Mouse (Mus musculus) heart, embryonic 10.5 days (tissue): ENCODE data around the gene Gsg1l. TPM values are rescaled to one million over a fixed set of nuclear protein-coding genes. Genes with fewer than 3 reads are reported as not detected.

Experiments
- DNase-seq: peaks from one replicate; pipeline ENCODE4 v3.0.0-alpha.2; 2017; ENCODE audit warnings: low spot score
- H3K27ac ChIP-seq: fragments of 300-500 bp; sonication (generic); 2 replicates; pipeline ENCODE4 v1.5.1; 2016; ENCODE audit warnings: mild to moderate bottlenecking
- H3K27me3 ChIP-seq: fragments of 300-500 bp; sonication (generic); 2 replicates; pipeline ENCODE4 v1.6.1; 2016; ENCODE audit warnings: mild to moderate bottlenecking; ENCODE audit not compliant: poor library complexity, insufficient read depth, severe bottlenecking
- H3K36me3 ChIP-seq: fragments of 300-500 bp; sonication (generic); 2 replicates; pipeline ENCODE4 v1.6.1; 2016; ENCODE audit warnings: mild to moderate bottlenecking, moderate library complexity
- H3K4me1 ChIP-seq: fragments of 300-500 bp; sonication (generic); 2 replicates; pipeline ENCODE4 v1.6.1; 2016; ENCODE audit warnings: mild to moderate bottlenecking
- H3K4me3 ChIP-seq: fragments of 300-500 bp; sonication (generic); 2 replicates; pipeline ENCODE4 v1.5.1; 2016; ENCODE audit warnings: mild to moderate bottlenecking, moderate library complexity
- H3K9me3 ChIP-seq: fragments of 300-500 bp; sonication (generic); 2 replicates; pipeline ENCODE4 v1.6.1; 2016; ENCODE audit warnings: mild to moderate bottlenecking, moderate library complexity
- WGBS: fragments of 180-500 bp; shearing (Covaris S2); methylation state at CpG from one replicate; pipeline ENCODE4 v1.1.7; 2016; 5-methylcytosine and 5-hydroxymethylcytosine counted together
- polyA plus RNA-seq: library from polyadenylated mRNA; unstranded; fragments of >200 nt; fragmentation: Nextera tagmentation; extraction: Ambion mirVana; gene quantifications from 2 replicates; pipeline ENCODE4 v1.2.1, GENCODE M21; 2016

Gene Gsg1l
- polyA plus RNA-seq, 1 experiment from 2014 or later = 3.1 TPM

DNA sequence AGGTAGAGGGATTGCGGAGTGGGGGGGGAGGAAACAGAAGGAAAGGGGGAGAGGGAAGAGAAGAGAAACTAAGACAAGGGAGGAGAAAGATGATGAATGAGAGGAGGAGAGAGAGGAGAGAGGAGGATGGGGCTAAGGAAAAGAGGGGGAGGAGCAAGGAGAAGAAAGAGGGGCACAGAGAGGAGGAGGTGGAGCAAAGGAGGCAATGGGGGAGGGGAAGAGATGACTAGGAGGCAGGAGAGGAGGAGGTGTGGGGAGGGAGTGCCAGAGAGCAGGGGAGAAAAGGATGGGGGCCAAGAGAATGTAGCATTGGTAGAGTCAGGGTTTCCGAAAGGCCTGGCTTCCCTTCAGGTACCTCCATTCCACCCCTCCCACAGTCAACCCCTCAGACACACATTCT, 147.9 kb downstream of the Gsg1l start:
- WGBS = 30% methylated on average over 2 of the region's 2 CpGs
- peaks cover 7% of the 10 kb centered on the region; the same call in 1 of the 2 replicates for H3K27me3 ChIP-seq
- peaks cover 55% of the 10 kb centered on the region for H3K4me1 ChIP-seq
- H3K4me3 ChIP-seq = peak overlapping the region; percentile 37; the same call in 1 of the 2 replicates
- DNase-seq = no peak
- no peaks in the 10 kb centered on the region for H3K36me3 ChIP-seq
- no peaks in the 10 kb centered on the region for H3K9me3 ChIP-seq
- H3K27ac ChIP-seq = peak overlapping the region; percentile 80

DNA sequence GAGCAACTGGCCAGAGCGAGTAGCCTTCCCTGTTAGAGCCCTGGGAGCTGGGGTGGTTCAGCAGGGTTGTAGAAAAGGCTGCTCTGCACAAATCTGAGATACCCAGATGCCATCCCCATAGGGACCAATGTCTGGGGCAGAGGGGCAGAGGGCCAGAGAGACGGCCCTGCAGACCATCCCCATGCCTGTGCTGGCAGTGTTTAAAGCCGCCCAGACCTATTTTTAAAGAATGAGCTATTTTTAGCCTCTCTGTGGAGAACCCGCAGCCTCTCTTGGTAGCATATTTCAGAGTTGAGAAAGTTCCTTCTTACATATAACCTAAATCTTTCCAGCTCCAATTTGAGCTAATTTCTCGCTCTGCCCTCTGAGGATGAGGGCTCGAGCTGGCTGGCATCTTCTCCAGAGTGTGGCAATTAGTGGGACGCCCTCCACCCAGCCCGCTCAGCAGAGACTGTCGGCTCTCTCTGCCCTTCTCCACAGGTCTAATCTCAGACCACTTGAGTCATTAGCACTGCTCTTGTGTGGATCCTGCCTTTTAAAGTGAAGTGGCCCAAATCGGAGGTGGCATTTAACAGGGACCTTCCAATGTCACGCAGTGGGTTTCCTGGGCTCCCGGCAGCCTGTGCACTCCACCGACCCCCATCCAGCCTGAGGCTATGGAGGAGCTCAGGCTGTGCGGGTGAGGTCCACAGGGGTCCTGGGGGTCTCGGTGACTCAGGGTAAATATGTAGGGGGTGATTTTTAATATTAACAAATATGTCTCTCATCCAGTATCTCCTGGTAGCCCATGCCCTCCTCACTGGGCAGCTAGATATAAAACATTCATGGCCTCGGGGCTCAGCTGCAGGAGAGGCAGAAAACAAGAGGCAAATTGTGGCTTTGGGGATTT, 148.6 kb downstream of the Gsg1l start:
- Histone ChIP-seq H3K36me3 (no peaks in the 10 kb centered on the region), H3K9me3 (no peaks in the 10 kb centered on the region), H3K4me3 (peak overlapping the region; percentile 37), H3K27me3 (peaks cover 7% of the 10 kb centered on the region; the same call in 1 of the 2 replicates), H3K4me1 (peaks cover 55% of the 10 kb centered on the region), H3K27ac (peak overlapping the region; percentile 80)
- 16% methylated on average over 16 of the region's 16 CpGs for WGBS
- DNase-seq = no peak

DNA sequence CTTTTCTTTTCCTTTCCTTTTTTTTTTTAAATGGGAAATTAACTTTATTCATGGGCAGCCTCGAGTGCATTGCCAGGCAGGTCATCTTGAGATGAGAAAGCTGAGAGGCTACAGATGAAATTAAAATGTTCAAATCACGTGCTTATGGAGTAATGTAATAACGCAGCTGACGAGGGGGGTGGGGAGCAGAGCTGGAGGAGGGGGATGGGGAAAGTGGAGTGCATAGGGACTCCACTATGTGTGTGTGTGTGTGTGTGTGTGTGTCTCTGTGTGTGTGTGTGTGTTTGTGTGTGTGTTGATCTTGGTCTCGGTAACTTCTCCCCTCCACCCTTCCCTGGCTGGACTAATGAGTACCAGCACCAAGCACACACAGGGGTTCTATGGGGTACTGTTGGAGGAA, 150.6 kb downstream of the Gsg1l start:
- Histone ChIP-seq H3K4me3 (no peak overlapping the region), H3K27ac (peak overlapping the region; percentile 80; the same call in 1 of the 2 replicates), H3K36me3 (no peaks in the 10 kb centered on the region), H3K27me3 (peaks cover 7% of the 10 kb centered on the region; the same call in 1 of the 2 replicates), H3K9me3 (no peaks in the 10 kb centered on the region), H3K4me1 (peaks cover 44% of the 10 kb centered on the region)
- no peak for DNase-seq
- 78% methylated on average over 5 of the region's 5 CpGs for WGBS

DNA sequence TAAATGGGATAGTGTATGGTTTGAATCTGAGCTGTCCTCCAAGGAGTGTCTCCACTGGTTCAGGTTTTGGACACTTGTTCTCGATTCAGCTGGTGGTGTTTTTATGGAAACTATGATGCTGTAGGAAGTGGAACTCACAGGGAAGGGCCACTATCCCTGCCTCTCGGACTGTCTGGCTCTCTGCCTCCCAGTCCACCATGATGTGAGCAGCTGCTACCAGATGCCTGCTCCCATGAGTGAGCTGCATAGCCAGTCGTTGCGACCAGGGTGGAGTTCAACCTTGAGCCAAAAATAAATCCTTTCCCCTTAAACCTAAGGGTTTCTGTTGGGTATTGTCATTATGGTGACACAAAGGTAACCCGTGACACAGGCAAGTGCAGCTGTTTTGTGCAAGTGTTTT, 158.2 kb downstream of the Gsg1l start:
- no peak overlapping the region for H3K27ac ChIP-seq
- H3K9me3 ChIP-seq = no peaks in the 10 kb centered on the region
- peaks cover 23% of the 10 kb centered on the region for H3K4me1 ChIP-seq
- no peak for DNase-seq
- 76% methylated on average over 5 of the region's 5 CpGs for WGBS
- H3K36me3 ChIP-seq = no peaks in the 10 kb centered on the region; the same call in 1 of the 2 replicates
- no peaks in the 10 kb centered on the region for H3K27me3 ChIP-seq
- no peak overlapping the region for H3K4me3 ChIP-seq

DNA sequence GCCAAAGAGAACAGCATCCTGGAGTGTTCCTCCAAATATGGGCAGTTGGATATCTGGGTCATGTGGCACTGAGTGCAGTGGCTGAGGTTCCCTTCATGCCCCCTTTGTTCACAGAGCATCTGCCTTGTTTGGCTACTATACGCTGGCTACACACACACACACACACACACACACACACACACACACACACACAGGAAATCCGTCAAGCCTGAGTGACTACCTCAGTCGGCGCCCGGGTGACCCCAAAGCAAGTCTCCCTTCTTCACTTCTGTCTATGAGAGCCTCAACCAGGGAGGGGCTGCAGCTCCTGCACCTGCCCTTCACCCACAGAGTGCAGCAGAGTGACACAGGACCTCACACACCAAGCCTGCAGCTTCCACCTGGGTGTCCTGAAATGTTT, 161.4 kb downstream of the Gsg1l start:
- no peaks in the 10 kb centered on the region; the same call in 1 of the 2 replicates for H3K36me3 ChIP-seq
- DNase-seq = no peak
- WGBS = 77% methylated on average over 5 of the region's 5 CpGs

DNA sequence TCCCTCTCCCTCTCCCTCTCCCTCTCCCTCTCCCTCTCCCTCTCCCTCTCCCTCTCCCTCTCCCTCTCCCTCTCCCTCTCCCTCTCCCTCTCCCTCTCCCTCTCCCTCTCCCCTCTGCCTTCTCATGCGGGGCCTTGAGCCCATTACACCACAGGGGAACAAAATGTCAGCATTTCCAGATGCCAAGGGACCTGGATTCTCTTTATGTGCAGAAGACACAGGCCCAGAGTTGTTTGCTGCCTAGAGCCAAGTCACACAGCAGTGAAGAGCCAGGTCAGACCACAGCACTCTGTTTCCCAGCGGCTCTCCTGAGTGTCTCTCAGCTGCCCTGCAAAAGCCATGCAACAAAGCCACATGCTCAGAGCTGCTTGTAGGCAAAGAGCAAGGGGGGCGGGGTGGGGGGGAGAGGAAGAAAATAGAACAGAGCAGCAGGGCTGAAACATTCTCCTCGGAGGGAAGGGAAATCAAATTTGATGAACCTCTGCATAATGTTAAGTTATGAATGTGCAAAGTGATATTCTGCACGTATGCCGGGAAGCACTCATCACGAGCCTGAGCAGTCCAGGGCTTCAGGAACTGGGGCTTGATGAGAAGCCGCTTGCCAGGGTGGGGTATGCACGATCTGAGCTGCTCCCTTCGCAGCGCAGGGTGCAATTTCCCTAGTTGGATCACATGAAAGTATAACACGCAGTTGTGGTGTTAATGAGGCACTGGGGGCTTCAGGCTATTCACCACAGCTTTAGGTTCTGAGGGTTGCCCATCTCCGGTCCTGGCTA, 181.6 kb downstream of the Gsg1l start:
- H3K4me1 ChIP-seq = peaks cover 26% of the 10 kb centered on the region
- H3K4me3 ChIP-seq = 0 out of 2 replicates have a peak overlapping the region, but pooled peaks have one; percentile 3
- H3K27ac ChIP-seq = peak overlapping the region; percentile 0; the same call in 1 of the 2 replicates
- no peaks in the 10 kb centered on the region for H3K27me3 ChIP-seq
- no peaks in the 10 kb centered on the region for H3K9me3 ChIP-seq
- 57% methylated on average over 13 of the region's 13 CpGs for WGBS
- no peak for DNase-seq
- no peaks in the 10 kb centered on the region for H3K36me3 ChIP-seq

More for the DNA sequence above, 161.4 kb downstream of the Gsg1l start:
- H3K4me3 ChIP-seq = no peak overlapping the region
- peaks cover 28% of the 10 kb centered on the region for H3K4me1 ChIP-seq
- no peaks in the 10 kb centered on the region; the same call in 1 of the 2 replicates for H3K9me3 ChIP-seq
- no peaks in the 10 kb centered on the region for H3K27me3 ChIP-seq
- H3K27ac ChIP-seq = peak overlapping the region; percentile 37; the same call in 1 of the 2 replicates

DNA sequence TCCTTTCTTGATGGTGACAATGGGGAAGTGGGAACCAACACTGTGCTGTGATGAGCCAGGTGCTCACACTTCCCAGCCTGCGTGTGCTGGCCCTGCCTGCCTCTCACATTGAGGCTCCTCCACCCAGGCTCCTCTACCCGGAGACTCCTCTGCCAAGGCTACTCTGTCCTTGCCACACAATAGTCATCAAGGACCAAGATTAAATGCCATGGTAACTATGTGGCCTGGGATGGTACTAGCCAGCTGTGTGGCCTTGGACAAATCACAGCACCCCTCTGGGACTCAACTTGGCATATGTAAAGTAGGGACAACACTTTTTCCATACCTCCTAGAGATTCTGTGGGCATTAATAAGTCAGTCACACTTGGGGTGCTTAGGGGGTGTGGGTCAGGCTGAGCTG, 182.3 kb downstream of the Gsg1l start:
- no peaks in the 10 kb centered on the region for H3K36me3 ChIP-seq
- 0 out of 2 replicates have a peak overlapping the region, but pooled peaks have one; percentile 0 for H3K27ac ChIP-seq
- H3K27me3 ChIP-seq = no peaks in the 10 kb centered on the region
- no peak overlapping the region for H3K4me3 ChIP-seq
- 68% methylated on average over 2 of the region's 2 CpGs for WGBS
- H3K9me3 ChIP-seq = no peaks in the 10 kb centered on the region
- peaks cover 26% of the 10 kb centered on the region for H3K4me1 ChIP-seq
- no peak for DNase-seq

DNA sequence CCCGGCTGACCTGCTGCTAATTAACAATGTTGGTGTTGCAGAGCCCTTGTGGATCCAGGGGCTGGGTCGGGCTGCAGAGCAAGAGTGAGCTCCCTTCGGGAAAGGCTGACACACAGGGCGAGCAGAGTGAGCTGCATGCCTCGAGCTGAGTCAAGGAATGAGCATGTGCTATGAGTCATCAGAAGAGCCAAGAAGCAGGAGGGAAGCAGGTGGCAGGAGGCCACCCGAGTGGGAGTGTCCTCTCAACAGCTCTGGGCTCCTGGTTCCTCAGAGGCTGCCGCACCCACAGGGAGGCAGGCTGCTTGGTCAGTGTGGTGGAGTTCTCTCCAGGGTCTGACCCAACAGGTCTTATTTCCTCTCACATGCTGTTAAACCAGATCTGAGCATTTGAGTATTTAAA, 183.2 kb downstream of the Gsg1l start:
- H3K27me3 ChIP-seq = no peaks in the 10 kb centered on the region
- 0 out of 2 replicates have a peak overlapping the region, but pooled peaks have one; percentile 29 for H3K27ac ChIP-seq
- H3K9me3 ChIP-seq = no peaks in the 10 kb centered on the region
- peaks cover 26% of the 10 kb centered on the region for H3K4me1 ChIP-seq
- no peaks in the 10 kb centered on the region for H3K36me3 ChIP-seq
- DNase-seq = no peak
- no peak overlapping the region for H3K4me3 ChIP-seq
- WGBS = 25% methylated on average over 7 of the region's 7 CpGs

DNA sequence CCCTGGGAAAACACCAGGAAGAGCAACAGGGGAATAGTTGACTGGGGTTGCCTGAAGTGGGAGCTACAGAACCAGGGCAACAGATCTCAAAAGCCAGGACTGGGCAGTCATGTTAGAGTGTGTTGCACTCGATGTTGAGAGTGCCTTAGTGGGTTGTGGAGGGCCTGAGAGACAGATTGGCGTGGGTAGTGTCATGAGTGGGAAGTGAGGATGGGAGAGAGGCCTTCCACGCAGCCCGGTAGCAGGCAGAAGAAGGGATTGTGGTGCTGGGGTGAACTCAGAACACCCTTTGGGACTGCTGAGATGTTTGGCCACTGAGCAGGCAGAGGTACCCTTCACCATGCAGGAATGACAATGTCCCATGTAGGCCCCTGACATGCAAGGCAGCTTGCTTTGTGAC, 185.2 kb downstream of the Gsg1l start:
- H3K27ac ChIP-seq = peak overlapping the region; percentile 19; the same call in 1 of the 2 replicates
- 79% methylated on average over 4 of the region's 4 CpGs for WGBS
- no peak for DNase-seq
- H3K4me1 ChIP-seq = peaks cover 26% of the 10 kb centered on the region
- H3K36me3 ChIP-seq = no peaks in the 10 kb centered on the region
- H3K27me3 ChIP-seq = no peaks in the 10 kb centered on the region
- H3K9me3 ChIP-seq = no peaks in the 10 kb centered on the region
- no peak overlapping the region for H3K4me3 ChIP-seq

DNA sequence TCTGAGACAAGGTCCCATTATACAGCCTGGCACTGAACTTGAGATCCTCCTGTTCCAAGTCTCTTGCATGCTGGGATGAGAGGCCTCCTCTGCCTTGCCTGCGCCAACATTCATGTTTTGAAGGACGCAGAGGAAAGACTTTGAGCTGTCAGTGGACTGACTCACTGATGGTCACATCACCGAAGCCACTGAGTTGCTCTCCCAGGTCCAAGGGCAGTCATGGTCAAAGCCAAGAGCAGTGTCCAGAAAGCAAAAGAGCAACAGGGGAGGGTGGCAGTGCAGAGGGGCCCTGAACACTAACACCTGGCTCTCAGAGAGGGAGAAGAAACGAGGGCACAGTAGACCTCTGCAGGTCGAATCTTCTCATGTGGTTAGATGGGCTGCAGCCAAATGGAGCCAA, 188.6 kb downstream of the Gsg1l start:
- Histone ChIP-seq H3K36me3 (no peaks in the 10 kb centered on the region), H3K27ac (no peak overlapping the region), H3K4me3 (no peak overlapping the region), H3K9me3 (no peaks in the 10 kb centered on the region), H3K4me1 (peaks cover 4% of the 10 kb centered on the region; the same call in 1 of the 2 replicates), H3K27me3 (no peaks in the 10 kb centered on the region)
- no peak for DNase-seq
- 89% methylated on average over 5 of the region's 5 CpGs for WGBS

DNA sequence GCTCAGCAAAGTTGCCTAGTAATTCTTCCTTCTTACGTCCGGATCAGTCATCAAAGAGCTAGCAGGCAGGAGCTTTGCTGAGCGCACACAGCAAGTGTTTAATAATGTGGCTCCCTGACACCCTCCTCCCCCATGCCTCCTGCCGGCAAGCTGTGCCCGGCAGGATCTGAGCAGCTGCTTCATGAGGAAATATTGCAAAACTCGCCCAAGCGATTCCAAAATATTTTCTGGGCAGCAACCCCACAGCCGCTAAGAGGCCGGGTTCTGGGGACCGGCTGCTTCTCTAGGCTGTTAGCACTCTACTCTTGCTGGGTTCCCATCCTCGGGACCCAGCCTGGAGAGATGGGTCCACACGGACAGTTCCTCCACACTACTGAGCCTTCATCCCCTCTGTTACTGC, 193.8 kb downstream of the Gsg1l start:
- DNase-seq = no peak
- 69% methylated on average over 12 of the region's 12 CpGs for WGBS
- peaks cover 35% of the 10 kb centered on the region for H3K4me1 ChIP-seq
- no peak overlapping the region for H3K27ac ChIP-seq
- H3K27me3 ChIP-seq = no peaks in the 10 kb centered on the region
- H3K36me3 ChIP-seq = no peaks in the 10 kb centered on the region
- H3K4me3 ChIP-seq = no peak overlapping the region
- H3K9me3 ChIP-seq = no peaks in the 10 kb centered on the region

DNA sequence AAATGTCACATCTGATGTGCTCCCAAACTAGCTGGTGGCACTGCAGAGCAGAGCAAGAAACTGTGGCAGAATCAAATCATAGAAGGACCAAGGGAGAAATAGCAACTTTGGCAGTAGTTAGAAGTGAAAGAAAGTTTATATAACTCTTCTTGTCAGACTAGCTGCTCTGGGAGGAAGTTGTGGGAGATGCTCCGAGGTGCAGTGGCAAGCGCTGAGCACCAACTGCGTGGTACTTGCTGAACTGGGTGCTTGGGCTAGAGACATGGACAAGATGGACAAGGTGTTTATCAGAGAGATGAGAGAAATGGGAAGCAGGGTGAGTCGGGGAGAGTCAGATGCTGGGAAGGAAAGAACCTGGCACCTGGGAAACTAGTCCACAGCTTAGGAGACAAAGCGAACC, 194.4 kb downstream of the Gsg1l start:
- 87% methylated on average over 5 of the region's 5 CpGs for WGBS
- peaks cover 36% of the 10 kb centered on the region for H3K4me1 ChIP-seq
- DNase-seq = no peak
- H3K27me3 ChIP-seq = no peaks in the 10 kb centered on the region
- no peak overlapping the region for H3K4me3 ChIP-seq
- H3K36me3 ChIP-seq = no peaks in the 10 kb centered on the region
- H3K9me3 ChIP-seq = no peaks in the 10 kb centered on the region
- no peak overlapping the region for H3K27ac ChIP-seq

DNA sequence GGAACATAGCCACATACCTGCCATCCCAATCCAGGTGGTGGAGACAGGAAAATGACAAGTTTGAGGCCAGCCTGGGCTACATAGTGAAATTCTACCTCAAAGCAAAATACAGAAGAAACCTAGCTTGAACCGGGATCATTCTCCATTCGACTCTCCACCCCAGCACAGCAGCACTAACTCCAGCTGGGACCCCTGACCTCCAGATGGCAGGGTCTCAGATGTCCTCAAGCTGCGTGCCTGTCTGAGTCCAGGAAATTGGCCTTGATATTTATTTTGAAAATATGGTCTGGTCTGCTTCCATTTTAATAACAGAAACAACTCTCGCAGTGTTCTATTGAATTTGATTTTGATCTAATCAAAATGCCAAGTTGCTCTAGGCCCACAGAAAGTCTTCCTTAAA, 195.1 kb downstream of the Gsg1l start:
- 75% methylated on average over 4 of the region's 4 CpGs for WGBS
- DNase-seq = no peak
- H3K4me1 ChIP-seq = peaks cover 38% of the 10 kb centered on the region
- 0 out of 2 replicates have a peak overlapping the region, but pooled peaks have one; percentile 16 for H3K27ac ChIP-seq
- no peaks in the 10 kb centered on the region for H3K9me3 ChIP-seq
- H3K4me3 ChIP-seq = no peak overlapping the region
- H3K27me3 ChIP-seq = no peaks in the 10 kb centered on the region
- H3K36me3 ChIP-seq = no peaks in the 10 kb centered on the region
